Mouse (Mus musculus): ENCODE measurements around the gene Dkkl1. TPM values are rescaled to one million over a fixed set of nuclear protein-coding genes. Genes with fewer than 3 reads are reported as not detected.
A peak's percentile ranks its signal among the peaks of the same experiment; 100 is the strongest.

The Dkkl1 gene
- total RNA-seq, 2 experiments from 2014 or later: 16.3 to 18.7 TPM

DNA sequence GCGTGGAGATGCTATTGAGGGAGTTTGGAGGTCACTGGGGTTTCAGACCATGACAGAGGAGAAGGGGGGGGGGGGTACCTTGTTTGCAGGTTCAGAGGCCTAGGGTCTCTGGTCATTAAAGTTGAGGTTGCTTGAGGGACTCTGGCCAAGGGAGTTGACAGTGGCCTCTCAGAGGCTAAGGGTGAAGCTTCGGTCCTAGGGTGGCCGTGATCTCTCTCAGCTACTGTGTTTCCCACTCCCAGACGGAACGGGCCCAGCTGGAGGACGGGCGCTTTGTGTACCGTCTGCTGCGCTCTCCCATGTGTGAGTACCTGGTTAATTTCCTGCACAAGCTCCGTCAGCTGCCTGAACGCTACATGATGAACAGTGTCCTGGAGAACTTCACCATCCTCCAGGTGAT is 20.0 kb upstream of the Dkkl1 start:
- intact Hi-C loops (cut with DNase I): no loop called here
- no peak for DNase-seq (ENCODE audit: extremely low spot score in 1 of 2, low spot score in 2 of 2)

DNA sequence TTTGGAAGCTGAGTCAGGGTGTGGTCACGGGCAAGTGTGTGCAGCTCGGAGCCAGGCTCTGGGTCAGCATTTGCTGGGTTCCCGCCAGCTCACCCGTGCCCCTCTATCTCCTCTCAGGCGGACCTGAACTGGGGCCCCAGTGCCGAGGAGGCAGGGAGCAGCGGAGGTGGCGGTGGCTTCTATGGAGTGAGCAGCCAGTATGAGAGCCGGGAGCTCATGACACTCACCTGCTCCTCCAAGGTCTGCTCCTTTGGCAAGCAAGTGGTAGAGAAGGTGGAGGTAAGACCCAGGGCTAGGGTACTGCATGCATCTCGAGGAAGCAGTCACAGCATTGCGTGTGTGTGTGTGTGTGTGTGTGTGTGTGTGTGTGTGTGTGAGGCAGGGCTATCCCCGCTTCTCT is 19.2 kb upstream of the Dkkl1 start:
- intact Hi-C loops (cut with DNase I): no loop called here
- no peak for DNase-seq (ENCODE audit: extremely low spot score in 1 of 2, low spot score in 2 of 2)

DNA sequence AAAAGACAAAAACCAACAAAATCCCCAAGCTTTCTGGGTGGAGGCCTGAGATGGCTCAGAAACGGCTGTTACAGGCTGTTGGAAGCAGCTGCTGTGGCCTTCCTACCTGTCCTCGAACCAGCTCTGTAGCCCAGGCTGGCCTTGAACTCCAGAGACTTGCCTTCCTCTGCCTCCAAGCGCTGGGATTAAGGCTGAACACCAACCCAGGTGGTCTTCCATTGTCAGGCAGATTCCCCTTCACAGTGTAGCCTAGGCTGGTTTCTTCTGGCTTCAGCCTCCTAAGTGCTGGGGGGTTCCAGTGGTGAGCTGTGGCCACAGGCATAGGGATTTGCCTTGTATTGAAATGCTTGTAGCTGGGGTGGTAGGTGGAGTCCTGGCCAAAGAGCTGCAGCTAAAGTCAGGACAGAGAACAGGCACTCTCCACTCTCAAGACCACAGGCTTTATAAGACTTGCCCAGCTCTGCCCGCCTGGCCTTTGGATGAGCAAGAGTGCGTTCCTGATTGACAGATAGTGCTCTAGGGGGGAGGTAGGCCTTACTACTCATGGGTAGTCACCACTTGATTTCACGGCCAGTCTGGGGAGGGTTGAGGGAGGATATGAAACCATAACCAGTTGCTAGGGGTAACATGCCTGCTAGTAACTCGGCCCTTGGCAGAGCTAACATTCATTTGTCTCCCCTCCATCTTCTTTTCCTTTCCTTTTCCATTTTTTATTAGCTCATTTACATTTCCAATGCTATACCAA is 17.7 kb upstream of the Dkkl1 start:
- DNase-seq (ENCODE audit: extremely low spot score in 1 of 2, low spot score in 2 of 2): no peak
- intact Hi-C loops (cut with DNase I): no loop called here

DNA sequence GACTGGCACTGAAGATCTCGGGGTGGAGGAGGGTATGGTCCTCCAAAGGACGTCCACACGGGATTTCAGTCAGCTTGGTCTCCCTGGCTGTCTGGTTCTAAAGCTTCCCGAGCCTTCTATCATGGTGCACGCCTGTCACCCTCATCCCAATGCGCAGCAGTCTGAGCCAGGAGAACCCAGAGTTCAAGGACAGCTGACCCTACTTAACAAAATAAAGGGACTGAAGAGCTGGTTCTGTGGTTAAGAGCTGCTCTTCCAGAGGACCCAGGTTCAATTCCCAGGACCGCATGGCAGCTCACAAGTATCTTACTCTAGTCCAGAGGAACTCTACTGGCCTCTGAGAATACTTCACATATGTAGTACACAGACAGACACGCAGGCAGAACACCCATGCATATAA is 17.1 kb upstream of the Dkkl1 start:
- no peak for DNase-seq (ENCODE audit: extremely low spot score in 1 of 2, low spot score in 2 of 2)
- intact Hi-C loops (cut with DNase I): no loop called here

DNA sequence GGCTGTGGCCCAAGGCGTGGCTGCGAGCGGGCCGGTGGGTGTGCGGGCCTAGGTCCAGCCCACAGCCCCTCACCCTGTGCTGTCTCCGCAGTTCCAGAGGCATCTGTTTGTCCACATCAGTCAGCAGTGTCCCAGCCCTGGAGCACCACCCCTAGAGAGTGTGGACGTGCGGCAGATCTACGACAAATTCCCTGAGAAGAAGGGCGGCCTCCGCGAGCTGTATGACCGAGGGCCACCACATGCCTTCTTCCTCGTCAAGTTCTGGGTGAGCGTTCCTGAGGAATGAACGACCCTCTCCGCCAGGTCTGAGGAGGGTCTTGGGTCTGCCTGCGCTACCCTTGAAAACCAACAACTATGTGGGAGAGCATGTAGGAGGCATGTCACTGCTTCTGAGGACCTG is 16.6 kb upstream of the Dkkl1 start:
- DNase-seq (ENCODE audit: extremely low spot score in 1 of 2, low spot score in 2 of 2): no peak
- intact Hi-C loops (cut with DNase I): no loop called here

DNA sequence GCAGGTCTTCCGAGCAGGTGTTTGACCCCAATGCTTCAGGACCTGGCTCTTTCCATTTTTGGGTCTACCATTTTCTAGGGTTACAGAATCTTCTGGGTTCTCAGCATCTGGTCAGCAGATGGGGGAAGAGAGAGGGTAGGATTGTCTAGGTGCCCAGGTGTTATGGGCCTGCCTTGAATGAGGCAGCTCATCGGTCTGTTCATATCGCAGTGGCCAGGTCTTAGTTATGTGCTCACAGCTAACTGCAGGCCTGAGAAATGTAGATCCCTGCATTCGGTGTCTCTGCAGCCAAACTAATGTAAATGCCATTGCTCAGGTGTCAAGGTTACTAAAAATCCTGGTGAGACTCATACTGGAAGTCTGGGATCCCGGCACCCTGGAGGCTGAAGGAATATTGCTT is 14.5 kb upstream of the Dkkl1 start:
- DNase-seq (ENCODE audit: extremely low spot score in 1 of 2, low spot score in 2 of 2): no peak
- intact Hi-C loops (cut with DNase I): no loop called here

DNA sequence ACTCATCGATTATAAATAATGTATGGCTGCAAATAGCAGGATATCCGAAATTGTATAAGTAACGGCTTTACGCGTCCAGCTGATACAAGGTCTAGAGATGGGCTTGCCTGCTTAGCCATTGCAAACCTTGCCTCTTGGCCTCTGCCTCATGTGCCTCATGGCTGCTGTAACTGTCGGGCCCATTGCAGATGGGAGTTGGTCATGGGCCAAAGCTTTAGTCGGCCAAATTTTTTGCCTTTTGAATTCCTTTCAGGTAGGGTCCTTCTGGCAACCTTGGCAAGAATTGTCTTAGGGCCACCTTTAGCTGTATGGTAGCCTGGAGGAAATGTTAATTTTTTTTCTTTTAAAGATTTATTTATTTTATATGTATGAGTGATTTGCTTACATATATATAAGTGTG is 12.9 kb upstream of the Dkkl1 start:
- intact Hi-C loops (cut with DNase I): no loop called here
- DNase-seq (ENCODE audit: extremely low spot score in 1 of 2, low spot score in 2 of 2): no peak

DNA sequence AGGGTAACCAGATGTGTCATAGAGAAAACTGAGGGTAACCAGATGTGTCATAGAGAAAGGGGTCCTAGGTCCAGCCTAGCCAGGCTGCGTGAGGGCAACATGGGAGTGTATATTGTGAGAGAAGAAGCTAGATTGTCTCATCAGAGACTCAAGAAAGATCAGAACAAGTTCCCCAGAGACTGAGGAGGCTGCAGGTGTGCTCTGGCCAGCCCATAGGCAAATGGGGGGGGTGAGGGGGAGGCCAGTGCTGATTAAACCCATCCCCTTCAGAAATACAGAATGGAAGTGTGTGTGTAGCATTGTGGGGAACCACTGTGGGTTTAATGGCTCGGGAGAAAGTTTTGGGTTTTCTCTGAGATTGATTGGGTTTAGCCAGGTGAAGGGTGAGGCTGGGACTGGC is 9.7 kb upstream of the Dkkl1 start:
- intact Hi-C loops (cut with DNase I): no loop called here
- DNase-seq (ENCODE audit: extremely low spot score in 1 of 2, low spot score in 2 of 2): no peak

DNA sequence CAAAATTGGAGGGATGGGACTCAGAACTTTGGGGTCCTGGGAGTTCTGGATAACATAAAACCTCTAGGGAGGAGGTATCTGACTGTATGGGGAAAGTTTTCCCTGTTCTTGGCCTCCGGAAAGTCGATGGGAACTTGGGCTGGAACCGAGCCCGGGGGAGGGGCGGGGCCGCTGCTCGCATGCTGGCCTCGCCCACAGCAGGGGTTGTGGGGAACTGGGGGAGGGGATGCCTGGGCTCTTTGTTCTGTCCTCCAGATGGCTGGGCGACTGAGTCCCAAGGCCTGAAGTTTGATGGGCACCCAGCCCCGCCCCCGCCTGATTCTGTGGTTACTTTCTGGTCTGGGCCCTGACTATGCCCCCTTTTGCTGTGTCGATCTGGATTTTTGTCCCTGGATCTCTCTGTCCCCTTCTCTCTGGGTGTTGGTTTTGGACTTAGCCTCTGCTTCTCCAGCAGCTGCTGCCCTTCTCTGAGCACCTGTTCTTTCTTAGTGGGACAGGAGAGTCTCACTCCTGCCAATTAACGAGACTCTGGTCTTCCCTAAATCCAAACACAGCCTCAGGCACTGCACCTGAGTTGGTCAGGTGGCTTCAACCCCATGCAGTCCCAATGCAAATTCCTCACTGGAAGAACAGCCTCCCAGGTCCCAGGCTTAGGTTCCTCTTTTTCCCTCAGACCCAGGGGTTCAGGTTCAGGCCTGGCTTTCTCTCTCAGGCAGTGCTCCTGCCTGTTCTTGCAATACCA is 4.7 kb upstream of the Dkkl1 start:
- intact Hi-C loops (cut with DNase I): no loop called here
- DNase-seq (ENCODE audit: extremely low spot score in 1 of 2, low spot score in 2 of 2): peak in 1 of 2 experiments; percentile 88

DNA sequence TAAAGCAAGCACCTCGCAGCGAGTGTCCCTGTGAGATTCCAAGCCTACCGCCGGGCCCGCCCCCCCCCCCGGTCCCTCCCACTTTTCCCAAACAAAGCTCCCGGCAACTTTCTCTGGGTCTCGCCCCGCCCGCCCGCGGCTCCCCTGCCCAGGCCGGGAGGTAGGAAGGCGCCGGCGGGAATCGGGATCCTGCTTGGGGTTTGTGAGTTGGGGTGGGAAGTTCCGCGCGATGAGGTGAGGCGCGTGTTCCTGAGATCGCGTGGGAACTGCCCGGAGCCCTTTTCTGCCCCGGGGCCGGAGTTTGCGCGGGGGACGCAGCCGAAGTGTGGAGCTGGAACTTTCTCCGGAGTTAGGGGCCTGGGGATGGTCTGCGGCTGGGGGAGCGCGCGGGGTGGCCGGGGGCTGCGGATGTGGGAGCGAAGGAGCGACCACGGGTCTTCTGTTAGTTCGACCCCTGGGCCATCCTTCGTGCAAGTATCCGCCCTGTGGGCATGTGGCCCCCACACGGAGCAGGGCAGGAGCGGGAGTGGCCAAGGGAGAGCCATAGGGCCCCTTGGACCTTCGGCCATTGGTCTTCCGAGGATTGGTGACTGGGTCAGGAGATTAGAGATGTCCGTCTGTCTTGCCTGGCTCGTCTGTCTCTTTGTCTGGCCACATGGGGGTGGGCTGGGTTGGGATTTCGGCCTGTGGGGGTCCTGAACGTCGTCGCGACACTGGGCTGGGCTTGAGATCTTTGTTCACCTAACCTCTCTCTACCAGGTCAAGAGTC is 3.9 kb upstream of the Dkkl1 start, which contains the start of gene Tead2:
TSS of gene Tead2 (plus strand) at position 81 of the 769 bp plus-strand sequence.
- intact Hi-C loops (cut with DNase I): no loop called here
- peak in 1 of 2 experiments; percentile 72 for DNase-seq (ENCODE audit: extremely low spot score in 1 of 2, low spot score in 2 of 2)

DNA sequence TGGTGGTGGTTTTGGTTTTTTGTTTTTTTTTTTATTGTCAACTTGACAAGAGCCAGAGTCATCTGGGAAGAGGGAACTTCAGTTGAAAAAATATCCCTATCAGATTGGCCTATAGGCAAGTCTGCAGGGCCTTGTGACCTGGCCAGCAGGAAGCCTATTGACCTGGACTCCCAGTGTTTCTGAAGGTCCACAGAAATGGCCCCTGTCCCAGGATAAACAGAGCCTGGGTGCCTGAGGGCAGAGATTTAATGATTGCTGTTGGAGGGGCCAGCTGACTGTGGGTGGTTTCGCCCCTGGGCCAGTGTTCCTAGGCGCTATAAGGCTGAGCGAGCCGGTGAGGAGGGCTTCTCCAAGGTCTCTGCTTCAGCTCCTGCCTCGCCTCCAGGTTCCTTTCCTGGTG is 1.8 kb upstream of the Dkkl1 start:
- intact Hi-C loops (cut with DNase I): no loop called here
- DNase-seq (ENCODE audit: extremely low spot score in 1 of 2, low spot score in 2 of 2): no peak

DNA sequence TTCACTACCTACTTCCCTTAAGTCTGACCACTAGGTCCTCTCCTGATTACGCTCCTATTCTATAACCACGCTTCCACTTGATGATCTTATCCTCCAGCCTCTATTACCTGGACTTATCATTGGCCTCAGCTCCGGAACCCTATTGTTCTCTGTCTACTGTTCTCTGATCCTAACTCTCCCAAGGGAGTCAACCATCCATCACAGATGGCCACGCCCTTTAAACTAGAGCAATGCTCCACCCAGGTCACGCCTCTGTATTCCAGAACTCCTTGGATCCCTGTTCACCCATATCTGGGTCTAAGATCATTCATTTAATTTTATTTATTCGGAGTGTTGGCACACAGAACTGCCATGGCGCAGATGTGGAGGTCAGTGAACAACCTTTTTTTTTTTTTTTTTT is 409 bp upstream of the Dkkl1 start:
- DNase-seq (ENCODE audit: extremely low spot score in 1 of 2, low spot score in 2 of 2): no peak
- intact Hi-C loops (cut with DNase I): no loop called here

DNA sequence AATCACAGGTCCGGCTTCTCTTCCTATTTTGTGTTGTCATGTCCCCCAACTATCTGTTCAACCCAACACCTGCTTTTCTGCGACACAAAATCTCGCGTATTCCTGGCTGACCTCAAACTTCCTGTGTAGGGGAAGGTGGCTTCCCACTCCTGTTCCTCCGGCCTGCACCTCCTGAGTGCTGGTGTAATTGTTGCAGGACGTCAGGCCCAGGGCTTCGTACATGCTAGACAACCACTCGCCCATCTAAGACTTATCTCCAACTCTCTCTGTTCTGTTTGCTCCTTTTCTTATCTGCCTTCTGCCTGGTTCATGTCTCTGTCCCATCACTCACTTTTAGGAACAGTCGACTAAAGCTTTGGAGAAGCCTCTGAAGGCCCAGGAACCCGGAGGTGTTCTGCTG is 877 bp downstream of the Dkkl1 start:
- no peak for DNase-seq (ENCODE audit: extremely low spot score in 1 of 2, low spot score in 2 of 2)
- intact Hi-C loops (cut with DNase I): no loop called here

DNA sequence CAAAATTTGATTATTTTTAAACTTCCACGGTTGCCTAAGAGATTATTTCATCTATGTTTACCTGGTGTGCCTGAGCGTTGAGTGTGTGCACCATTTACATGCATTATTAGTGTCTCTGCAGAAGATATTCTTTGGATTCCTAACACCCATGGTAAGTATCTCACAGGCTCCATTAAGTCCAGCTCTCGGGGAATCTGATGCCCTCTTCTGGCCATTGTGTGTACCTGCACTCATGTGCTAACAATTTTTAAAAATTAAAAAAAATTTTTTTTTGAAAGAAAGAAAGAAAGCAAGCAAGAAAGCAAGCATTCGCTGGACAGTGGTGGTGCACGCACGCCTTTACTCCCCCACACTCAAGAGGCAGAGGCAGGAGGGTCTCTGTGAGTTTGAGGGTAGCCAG is 3.7 kb downstream of the Dkkl1 start:
- intact Hi-C loops (cut with DNase I): no loop called here
- no peak for DNase-seq (ENCODE audit: extremely low spot score in 1 of 2, low spot score in 2 of 2)

DNA sequence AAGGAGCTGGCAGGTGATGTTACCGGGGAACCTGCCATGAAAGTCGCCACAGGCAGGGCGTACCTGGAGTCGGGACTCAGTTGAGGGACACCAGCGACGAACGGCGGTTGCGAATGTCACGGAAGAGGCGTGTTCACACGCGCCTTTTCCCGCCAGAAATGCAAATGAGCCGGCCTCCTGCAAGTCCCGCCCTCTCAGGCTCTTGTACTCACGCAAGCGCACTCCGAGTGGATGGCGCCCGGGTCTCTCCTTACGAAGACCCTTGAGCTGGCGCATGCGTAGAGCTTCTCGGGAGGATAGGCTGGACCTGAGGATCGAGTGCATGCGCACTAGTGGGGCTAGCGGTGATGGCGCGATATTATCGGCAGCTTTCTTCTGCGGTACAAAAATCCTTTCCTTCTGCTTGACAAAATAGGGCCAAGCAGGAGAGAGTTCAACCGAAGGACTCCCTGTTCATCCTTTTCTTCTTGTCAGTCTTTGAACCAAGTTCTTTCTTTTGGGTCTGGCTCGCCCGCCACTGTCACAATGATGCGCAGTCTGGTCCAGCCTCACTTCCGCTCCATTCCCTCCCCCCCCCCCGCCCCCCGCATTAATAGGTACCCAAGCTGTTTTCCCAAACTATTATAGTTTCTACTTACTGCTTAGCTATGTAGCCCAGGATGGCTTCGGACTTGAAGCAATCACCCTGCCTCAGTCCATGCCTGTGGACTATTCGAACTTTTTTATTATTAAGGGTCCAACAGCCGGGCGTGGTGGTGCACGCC is 7.4 kb downstream of the Dkkl1 start, which contains the start of gene Ccdc155:
TSS of gene Ccdc155 (minus strand) at position 513 of the 764 bp plus-strand sequence.
- DNase-seq (ENCODE audit: extremely low spot score in 1 of 2, low spot score in 2 of 2): peak; percentile 94 to 96
- intact Hi-C loops (cut with DNase I): no loop called here

DNA sequence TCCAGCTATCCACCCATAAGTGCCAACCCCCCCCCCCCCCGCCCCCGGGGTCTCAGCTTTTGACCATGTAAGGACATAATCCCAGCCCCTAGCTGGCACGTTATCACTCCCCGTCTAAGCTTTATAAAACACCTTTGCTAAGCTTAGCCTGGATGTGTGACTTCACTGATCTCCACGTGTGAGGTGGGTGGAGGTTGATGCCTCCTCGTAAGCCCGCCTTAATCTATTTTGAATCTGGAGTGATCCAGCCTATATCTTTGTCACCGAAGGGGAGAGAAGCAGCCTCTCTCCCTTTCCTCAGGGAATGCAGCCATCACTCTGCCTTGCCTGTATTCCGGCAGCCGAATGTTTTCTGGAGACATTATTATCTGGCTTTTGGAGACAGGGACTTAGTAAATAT is 9.3 kb downstream of the Dkkl1 start:
- intact Hi-C loops (cut with DNase I): no loop called here
- no peak for DNase-seq (ENCODE audit: extremely low spot score in 1 of 2, low spot score in 2 of 2)

DNA sequence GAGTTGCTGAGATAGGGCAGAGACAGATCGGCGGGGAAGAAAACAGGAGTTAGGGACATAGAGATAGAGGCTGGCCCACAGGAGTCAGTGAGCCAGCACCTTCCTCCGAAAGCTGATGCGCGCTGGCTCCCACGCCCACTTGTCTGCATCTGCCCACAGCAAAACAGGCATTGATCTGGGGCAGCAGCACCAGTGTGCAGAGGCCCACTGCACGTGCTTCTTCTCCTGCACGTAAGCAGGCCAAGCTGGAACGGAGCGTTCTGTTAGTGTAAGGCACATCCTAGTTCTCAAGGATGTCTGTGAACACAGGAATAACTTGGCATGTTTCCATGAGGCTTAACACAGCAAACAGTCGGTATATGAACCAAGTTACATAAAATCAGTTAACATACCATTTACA is 13.0 kb downstream of the Dkkl1 start:
- no peak for DNase-seq (ENCODE audit: extremely low spot score in 1 of 2, low spot score in 2 of 2)
- intact Hi-C loops (cut with DNase I): loop anchor here (5.0 kb wide), 2 partner anchors 37 to 117 kb away; partner anchors contain the start of gene Slc17a7

DNA sequence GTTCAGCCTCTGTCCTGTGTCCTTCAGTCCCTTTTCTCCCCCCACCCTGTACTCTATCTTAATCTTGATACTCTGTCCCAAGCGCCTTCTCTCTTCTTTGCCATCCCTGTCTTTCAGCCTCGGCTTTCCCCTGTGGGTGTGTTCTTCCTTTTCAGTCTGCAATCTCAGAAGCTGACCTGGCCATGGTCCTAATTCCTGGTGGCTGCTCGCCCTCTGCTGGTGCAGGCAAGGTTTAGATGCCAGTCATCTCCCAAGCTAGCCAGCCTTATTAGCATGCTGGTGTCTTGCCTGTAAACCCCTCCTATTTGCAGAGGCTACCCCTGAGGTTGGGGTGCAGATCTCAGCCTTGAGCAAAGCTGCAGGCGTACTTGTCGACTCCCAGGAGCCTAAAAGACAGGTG is 13.5 kb downstream of the Dkkl1 start:
- intact Hi-C loops (cut with DNase I): loop anchor here (5.0 kb wide), 2 partner anchors 36 to 116 kb away; partner anchors contain the start of gene Slc17a7
- DNase-seq (ENCODE audit: extremely low spot score in 1 of 2, low spot score in 2 of 2): peak; percentile 48 to 81

DNA sequence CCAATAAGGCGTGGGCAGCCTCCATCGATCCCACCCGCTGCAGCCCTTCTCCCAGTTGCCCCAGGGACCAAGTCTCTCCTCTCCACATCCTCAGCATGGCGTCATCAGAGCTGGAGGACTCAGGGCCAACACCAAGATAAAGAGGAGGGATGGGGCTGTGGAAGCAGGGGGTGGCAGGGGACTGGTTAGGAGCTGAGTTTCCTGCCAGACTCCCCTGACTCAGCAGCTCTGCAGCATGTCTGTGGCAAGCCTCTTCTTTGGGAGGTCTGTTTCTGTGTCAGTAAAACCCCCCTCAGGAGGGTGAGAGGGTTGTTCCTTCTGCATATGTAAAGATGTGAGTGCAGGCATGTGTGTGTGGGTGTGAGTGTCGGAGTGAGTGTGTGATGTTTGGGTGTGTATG is 15.0 kb downstream of the Dkkl1 start:
- intact Hi-C loops (cut with DNase I): loop anchor here (5.0 kb wide), 2 partner anchors 35 to 115 kb away; partner anchors contain the start of gene Slc17a7
- no peak for DNase-seq (ENCODE audit: extremely low spot score in 1 of 2, low spot score in 2 of 2)

All from left cerebral cortex, postnatal 10 days (tissue).